Mouse (Mus musculus) cortical plate, adult 2 months (tissue): ENCODE measurements around the gene Polr1b.

ENCODE experiments used
- CTCF ChIP-seq: fragments of 200-500 bp; IDR thresholded peaks from 2 replicates; pipeline ENCODE4 v1.5.1; 2011; ENCODE audit warnings: mild to moderate bottlenecking, control low read depth, low read length; ENCODE audit not compliant: insufficient read depth; ENCODE audit errors: extremely low read depth
- POLR2A ChIP-seq: fragments of 200-500 bp; IDR thresholded peaks from 2 replicates; pipeline ENCODE4 v1.6.1; 2011; ENCODE audit warnings: mild to moderate bottlenecking, low read length, control low read depth; ENCODE audit not compliant: insufficient read depth; ENCODE audit errors: extremely low read depth

DNA sequence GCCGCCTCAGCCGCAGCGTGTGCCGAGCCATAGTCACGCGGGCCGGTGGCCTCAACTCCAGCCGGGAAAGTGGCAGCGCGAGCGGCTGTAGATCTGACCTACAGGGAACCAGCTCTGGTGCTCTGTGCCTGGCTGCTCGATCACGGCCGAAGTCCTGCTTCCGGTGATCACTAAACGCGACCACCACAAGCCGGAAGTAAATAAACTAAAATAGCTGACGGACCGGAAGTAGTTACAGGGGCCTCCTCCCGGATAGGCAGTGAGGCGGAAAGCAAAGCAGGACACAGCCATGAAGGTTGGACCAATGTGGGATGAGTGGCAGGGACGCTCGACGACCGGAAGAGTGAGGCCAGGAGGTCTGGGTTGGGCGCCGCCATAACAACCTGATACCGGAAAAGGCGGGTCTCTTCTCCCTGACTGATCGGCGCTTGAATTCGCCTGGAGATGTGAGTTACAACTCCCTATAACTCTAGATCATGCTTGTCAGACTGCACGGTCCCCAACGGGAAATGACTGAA is 28.7 kb downstream of the Polr1b start, which contains the start of gene Chchd5:
- no peak for TF ChIP-seq CTCF
- peak; percentile 67 for TF ChIP-seq POLR2A
